Mouse (Mus musculus) limb, embryonic 15.5 days (tissue): Measurements from ENCODE around the gene Erp29. TPM values are rescaled to one million over a fixed set of nuclear protein-coding genes. Genes with fewer than 3 reads are reported as not detected.

ENCODE experiments used
- ATAC-seq: fragments of 200-750 bp; cut with Nextera tagmentation; 2 replicates; pipeline ENCODE4 v1.8.0; 2017; ENCODE audit warnings: low read depth, moderate TSS enrichment; ENCODE audit not compliant: insufficient number of reproducible peaks, low FRiP score, low TSS enrichment
- H3K27ac ChIP-seq: fragments of 300-500 bp; sonication (generic); 2 replicates; pipeline ENCODE4 v1.5.1; 2015; ENCODE audit warnings: moderate library complexity, mild to moderate bottlenecking, inconsistent platforms
- H3K27me3 ChIP-seq: fragments of 300-500 bp; sonication (generic); 2 replicates; pipeline ENCODE4 v1.6.1; 2015; ENCODE audit warnings: inconsistent platforms
- H3K36me3 ChIP-seq: fragments of 300-500 bp; sonication (generic); 2 replicates; pipeline ENCODE4 v1.6.1; 2015; ENCODE audit warnings: inconsistent platforms
- H3K4me1 ChIP-seq: fragments of 300-500 bp; sonication (generic); 2 replicates; pipeline ENCODE4 v1.6.1; 2015; ENCODE audit warnings: inconsistent platforms
- H3K4me2 ChIP-seq: fragments of 300-500 bp; sonication (generic); 2 replicates; pipeline ENCODE4 v1.6.1; 2015; ENCODE audit warnings: mild to moderate bottlenecking, inconsistent platforms
- H3K4me3 ChIP-seq: fragments of 300-500 bp; sonication (generic); 2 replicates; pipeline ENCODE4 v1.5.1; 2015; ENCODE audit warnings: mild to moderate bottlenecking, inconsistent platforms
- H3K9ac ChIP-seq: fragments of 300-500 bp; sonication (generic); 2 replicates; pipeline ENCODE4 v1.6.1; 2015; ENCODE audit warnings: inconsistent platforms
- H3K9me3 ChIP-seq: fragments of 300-500 bp; sonication (generic); 2 replicates; pipeline ENCODE4 v1.6.1; 2016; ENCODE audit warnings: inconsistent platforms
- WGBS: fragments of 180-500 bp; shearing (Covaris S2); methylation state at CpG from one replicate; pipeline ENCODE4 v1.1.7; 2015; 5-methylcytosine and 5-hydroxymethylcytosine counted together
- polyA plus RNA-seq: library from polyadenylated mRNA; unstranded; fragments of >200 nt; fragmentation: Nextera tagmentation; extraction: Ambion mirVana; gene quantifications from 2 replicates; pipeline ENCODE4 v1.2.1, GENCODE M21; 2015

Gene Erp29
- polyA plus RNA-seq, 1 experiment from 2014 or later = 198 TPM

DNA sequence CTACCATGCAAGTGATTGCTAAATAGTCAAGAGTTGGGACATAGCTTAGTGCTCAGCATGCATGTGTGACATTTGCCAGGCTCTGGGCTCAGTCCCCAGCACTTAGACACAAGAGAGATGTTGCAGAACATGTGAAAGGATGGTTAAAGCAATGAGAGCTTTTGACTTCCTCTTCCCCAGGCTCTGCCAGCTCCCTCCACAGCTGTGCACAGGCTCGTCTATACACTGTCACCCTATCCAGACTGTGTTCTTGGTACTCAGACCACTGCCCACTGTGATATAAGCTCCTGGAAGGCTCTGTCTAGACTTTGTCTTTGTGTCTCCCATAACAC is 9.8 kb upstream of the Erp29 start:
- H3K27me3 ChIP-seq = no peaks in the 10 kb centered on the region
- WGBS = 19% methylated on average over 1 of the region's 1 CpGs

DNA sequence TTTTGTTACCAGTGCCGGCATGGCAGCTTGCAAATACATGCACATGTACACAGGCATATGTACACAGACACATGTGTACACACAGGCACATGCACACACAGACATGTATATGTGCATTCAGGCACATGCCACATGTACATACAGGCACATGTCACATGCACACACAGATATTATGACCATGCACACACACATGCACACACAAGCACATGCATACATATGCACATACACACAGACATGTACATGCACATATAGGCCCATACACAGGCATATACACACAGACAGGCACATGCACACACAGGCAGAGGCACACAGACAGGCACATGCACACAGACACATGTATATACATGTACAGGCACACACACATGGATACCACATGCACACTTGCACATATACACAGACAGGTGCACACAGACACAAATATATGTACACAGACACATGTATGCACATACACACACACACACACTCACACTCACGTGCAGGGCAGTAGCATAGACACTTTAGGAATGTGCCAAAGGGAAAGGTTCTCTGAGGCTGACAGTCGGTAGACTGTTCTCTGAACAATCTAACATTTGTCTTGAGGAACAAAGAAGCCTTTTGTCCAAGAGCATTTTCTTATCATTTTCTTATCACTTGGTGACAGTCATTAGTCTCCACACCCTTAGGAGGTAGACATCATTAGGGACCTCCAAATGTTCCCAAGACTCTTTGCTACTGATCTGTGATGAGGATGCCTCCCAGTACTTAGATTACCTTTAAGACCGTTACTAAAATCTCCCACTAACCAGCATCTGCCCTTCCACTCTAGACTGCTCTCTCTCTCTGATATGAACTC is 9.2 kb upstream of the Erp29 start:
- WGBS = 69% methylated on average over 4 of the region's 4 CpGs
- H3K36me3 ChIP-seq = no peaks in the 10 kb centered on the region
- no peak overlapping the region for H3K4me2 ChIP-seq
- no peak overlapping the region for H3K9ac ChIP-seq
- no peaks in the 10 kb centered on the region for H3K27me3 ChIP-seq
- ATAC-seq = no peak
- no peaks in the 10 kb centered on the region for H3K4me1 ChIP-seq
- H3K27ac ChIP-seq = no peak overlapping the region
- no peaks in the 10 kb centered on the region for H3K9me3 ChIP-seq
- no peak overlapping the region for H3K4me3 ChIP-seq

More for the DNA sequence above, 9.8 kb upstream of the Erp29 start:
- Histone ChIP-seq H3K36me3 (no peaks in the 10 kb centered on the region), H3K4me1 (no peaks in the 10 kb centered on the region), H3K9ac (no peak overlapping the region), H3K9me3 (no peaks in the 10 kb centered on the region), H3K4me3 (no peak overlapping the region), H3K4me2 (no peak overlapping the region), H3K27ac (no peak overlapping the region)
- ATAC-seq = no peak

DNA sequence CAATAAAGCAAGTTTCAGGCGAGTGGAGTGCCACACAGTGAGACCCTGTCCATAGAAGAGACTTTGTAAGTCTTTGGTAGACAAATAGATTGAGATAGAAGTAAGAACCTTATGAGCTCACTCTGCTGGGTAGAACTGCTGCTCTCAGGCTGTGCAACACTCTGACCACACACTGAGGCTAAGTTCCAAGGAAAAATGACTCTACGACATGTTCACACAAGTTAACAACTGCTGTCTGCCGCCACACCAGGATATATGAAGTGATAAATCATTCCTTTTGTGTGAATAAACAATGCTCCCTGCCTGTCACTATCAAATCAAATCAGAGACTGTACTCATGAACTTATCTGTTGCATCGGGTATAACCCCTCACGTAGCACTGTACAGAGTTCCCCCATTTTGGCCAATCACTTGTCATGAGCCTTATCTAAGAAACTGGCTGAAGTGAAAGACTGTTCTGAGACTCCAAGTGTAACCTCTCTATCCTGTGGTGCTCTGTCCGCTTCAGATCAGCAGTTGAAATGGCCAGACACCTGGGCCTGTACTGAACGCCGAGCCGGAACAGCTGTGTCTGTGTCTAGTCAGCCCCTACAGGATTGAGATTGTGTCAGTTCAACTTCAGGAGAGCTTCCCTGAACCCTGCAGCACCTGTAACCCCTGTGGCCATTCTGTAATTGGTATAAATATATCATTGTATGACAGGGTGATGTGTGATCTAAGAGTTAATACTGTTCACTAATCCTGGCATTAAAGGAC is 3.4 kb upstream of the Erp29 start:
- Histone ChIP-seq H3K27me3 (no peaks in the 10 kb centered on the region), H3K4me3 (no peak overlapping the region), H3K36me3 (no peaks in the 10 kb centered on the region), H3K27ac (peak overlapping the region; percentile 50; the same call in 1 of the 2 replicates), H3K9ac (no peak overlapping the region), H3K4me1 (peaks cover 26% of the 10 kb centered on the region), H3K4me2 (no peak overlapping the region), H3K9me3 (no peaks in the 10 kb centered on the region)
- no peak for ATAC-seq
- 54% methylated on average over 9 of the region's 9 CpGs for WGBS

DNA sequence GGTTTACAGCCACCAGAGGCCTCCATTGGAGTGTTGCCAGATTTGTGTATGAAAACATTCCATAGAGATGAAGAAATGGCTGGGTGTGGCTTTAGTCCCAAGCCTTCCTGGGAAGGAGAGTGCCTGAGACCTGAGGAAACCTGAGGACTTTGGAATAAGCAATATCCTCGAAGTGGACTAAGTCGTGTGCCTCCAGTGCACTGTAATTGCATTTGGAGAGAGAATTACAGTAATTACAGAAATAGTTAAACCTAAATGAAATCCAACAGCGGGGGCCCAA is 2.1 kb upstream of the Erp29 start:
- WGBS = 60% methylated on average over 3 of the region's 3 CpGs

DNA sequence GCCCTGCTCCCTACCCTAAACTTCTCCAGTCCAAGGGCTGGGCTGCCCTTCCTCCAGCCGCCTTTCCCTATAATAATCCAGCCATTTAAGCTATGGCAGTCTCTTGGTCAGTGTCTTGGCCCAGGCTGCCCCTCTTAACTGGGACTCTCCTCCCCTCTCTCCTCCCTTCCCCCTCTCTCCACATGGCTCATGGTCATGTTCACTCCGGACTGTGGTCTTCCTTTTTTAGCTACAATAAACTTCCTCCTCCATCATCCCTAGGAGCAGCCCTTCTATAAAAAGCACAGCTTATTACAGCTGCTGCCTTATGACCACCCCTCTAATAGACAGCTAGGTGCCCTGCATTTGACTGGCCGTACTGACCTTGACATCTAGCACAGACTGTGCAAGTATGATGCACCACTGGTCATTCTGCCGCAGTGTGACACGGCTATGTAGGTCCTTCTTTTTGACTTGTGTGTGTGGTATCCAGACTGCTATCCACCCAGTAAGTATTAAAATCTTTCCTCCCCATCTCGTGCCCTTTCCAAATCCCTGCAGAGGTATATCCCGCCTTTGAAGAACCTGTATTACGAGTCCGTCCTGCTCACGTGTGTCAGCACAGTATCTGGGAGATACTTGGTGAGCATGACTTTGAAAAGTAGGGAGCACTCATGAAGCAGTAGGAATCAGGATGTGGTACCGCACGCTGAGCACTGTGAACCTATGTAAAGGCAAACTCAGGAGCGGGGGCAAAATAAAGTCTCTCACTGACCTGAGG is 1.6 kb upstream of the Erp29 start:
- 72% methylated on average over 13 of the region's 13 CpGs for WGBS
- Histone ChIP-seq H3K9ac (no peak overlapping the region), H3K36me3 (peaks cover 13% of the 10 kb centered on the region), H3K27me3 (no peaks in the 10 kb centered on the region), H3K4me1 (peaks cover 36% of the 10 kb centered on the region), H3K4me3 (peak overlapping the region; percentile 99; the same call in 1 of the 2 replicates), H3K27ac (peak overlapping the region; percentile 95), H3K9me3 (no peaks in the 10 kb centered on the region), H3K4me2 (peak overlapping the region; percentile 85; the same call in 1 of the 2 replicates)
- no peak for ATAC-seq

More for the DNA sequence above, 2.1 kb upstream of the Erp29 start:
- Histone ChIP-seq H3K9me3 (no peaks in the 10 kb centered on the region), H3K36me3 (peaks cover 8% of the 10 kb centered on the region; the same call in 1 of the 2 replicates), H3K4me2 (no peak overlapping the region), H3K4me1 (peaks cover 36% of the 10 kb centered on the region), H3K4me3 (no peak overlapping the region), H3K9ac (no peak overlapping the region), H3K27ac (peak overlapping the region; percentile 95), H3K27me3 (no peaks in the 10 kb centered on the region)
- ATAC-seq = no peak

DNA sequence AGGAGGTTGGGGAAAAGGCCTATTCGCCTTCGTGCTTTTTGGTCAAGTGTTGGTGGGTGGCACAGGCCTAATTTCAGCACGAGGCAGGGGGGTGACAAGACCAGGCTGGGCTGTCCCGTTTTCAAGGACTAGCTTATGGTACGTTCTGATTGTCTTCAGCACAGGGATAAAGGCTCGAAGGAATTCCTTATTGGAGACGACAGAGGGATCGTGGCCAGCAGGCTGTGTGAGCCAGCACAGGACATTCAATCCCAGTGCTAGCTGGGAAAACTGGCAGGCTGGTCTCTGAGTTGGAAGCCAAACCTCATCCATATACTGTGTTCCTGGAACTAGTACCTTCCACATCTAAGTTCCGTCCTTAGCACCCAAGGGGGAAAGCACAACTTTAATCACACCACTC is 600 bp upstream of the Erp29 start:
- H3K27ac ChIP-seq = peak overlapping the region; percentile 95
- H3K4me3 ChIP-seq = peak overlapping the region; percentile 99
- ATAC-seq = peak; percentile 1; the same call in 1 of the 2 replicates
- WGBS = 3% methylated on average over 9 of the region's 9 CpGs
- H3K27me3 ChIP-seq = no peaks in the 10 kb centered on the region
- H3K9me3 ChIP-seq = no peaks in the 10 kb centered on the region
- peaks cover 36% of the 10 kb centered on the region for H3K4me1 ChIP-seq
- H3K36me3 ChIP-seq = peaks cover 23% of the 10 kb centered on the region
- H3K9ac ChIP-seq = peak overlapping the region; percentile 96
- peak overlapping the region; percentile 85 for H3K4me2 ChIP-seq

DNA sequence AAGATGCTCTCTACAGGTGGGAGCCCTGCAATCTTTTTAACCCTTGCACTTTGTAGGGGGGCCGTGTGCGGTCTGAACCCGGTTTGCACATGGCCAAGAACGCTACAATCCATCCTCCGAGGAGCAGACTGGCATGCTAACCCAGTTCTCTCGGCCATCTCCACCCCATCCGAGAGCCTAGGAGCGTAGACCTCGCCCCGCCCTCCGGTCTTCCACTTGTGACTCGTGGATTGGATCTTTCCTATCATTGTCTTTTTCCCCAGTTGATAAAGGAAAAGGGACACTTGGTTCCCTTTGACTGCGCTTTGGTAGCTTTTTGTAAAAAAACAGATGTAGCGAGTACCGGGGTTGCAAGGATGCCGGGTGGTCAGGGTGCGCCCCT is 671 bp downstream of the Erp29 start, which contains the start of gene Tmem116:
Tmem116 (plus strand) TSS at position 250 of the 382 bp plus-strand sequence.
- peak within 1 kb of the TSS; percentile 99 for H3K4me3 ChIP-seq
- H3K27me3 ChIP-seq = no peaks in the 10 kb centered on the region
- H3K9me3 ChIP-seq = no peaks in the 10 kb centered on the region
- H3K9ac ChIP-seq = peak within 1 kb of the TSS; percentile 96
- H3K4me1 ChIP-seq = peaks cover 36% of the 10 kb centered on the region
- peak within 1 kb of the TSS; percentile 95 for H3K27ac ChIP-seq
- WGBS = under 1% methylated on average over 17 of the region's 17 CpGs
- peaks cover 35% of the 10 kb centered on the region for H3K36me3 ChIP-seq
- ATAC-seq = no peak
- H3K4me2 ChIP-seq = peak within 1 kb of the TSS; percentile 85

DNA sequence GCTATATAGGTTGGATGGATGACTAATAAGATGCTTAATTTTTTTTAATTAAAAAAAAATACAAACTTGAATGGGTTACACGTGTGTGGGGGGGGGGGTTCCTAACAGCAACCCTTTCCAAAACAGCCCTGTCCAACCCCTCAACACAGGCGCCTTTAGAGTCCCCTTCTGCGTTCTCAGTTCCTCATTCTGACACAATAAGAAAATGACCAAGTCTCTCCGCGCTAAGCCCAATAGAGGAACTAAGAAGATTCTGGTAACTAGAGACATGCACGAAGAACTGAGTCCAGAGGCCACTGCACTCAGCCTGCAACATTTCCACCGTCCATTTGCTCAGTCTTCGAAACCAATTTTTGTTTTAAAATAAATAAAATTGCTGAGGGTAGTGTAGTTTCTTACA is 1.1 kb downstream of the Erp29 start:
- Histone ChIP-seq H3K4me1 (peaks cover 36% of the 10 kb centered on the region), H3K36me3 (peaks cover 40% of the 10 kb centered on the region), H3K9me3 (no peaks in the 10 kb centered on the region), H3K27ac (peak overlapping the region; percentile 95; the same call in 1 of the 2 replicates), H3K4me2 (peak overlapping the region; percentile 85), H3K4me3 (peak overlapping the region; percentile 99), H3K9ac (peak overlapping the region; percentile 91), H3K27me3 (no peaks in the 10 kb centered on the region)
- ATAC-seq = no peak
- 22% methylated on average over 8 of the region's 8 CpGs for WGBS

DNA sequence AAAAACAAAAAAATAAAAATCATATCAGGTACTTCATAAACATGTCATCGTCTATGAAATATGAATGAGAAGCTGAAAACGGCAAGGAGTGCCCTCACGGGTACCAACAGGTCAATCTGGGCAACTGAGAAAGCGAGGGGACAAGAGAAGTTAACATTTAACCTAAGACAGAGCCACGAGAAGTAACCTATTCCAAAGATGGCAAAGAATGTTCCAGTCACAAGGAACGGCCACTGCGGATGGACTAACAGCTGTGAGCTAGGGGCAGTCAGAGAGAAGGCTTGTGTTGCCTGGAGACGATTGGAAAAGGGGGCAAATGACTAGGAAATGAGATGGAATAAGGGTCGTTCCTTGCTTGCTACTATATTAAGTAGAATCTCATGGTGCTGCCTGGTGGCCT is 1.8 kb downstream of the Erp29 start:
- no peak for ATAC-seq
- 72% methylated on average over 9 of the region's 9 CpGs for WGBS
- Histone ChIP-seq H3K27me3 (no peaks in the 10 kb centered on the region), H3K9me3 (no peaks in the 10 kb centered on the region), H3K36me3 (peaks cover 47% of the 10 kb centered on the region), H3K4me1 (peaks cover 36% of the 10 kb centered on the region), H3K9ac (no peak overlapping the region), H3K27ac (no peak overlapping the region), H3K4me3 (no peak overlapping the region), H3K4me2 (no peak overlapping the region)

DNA sequence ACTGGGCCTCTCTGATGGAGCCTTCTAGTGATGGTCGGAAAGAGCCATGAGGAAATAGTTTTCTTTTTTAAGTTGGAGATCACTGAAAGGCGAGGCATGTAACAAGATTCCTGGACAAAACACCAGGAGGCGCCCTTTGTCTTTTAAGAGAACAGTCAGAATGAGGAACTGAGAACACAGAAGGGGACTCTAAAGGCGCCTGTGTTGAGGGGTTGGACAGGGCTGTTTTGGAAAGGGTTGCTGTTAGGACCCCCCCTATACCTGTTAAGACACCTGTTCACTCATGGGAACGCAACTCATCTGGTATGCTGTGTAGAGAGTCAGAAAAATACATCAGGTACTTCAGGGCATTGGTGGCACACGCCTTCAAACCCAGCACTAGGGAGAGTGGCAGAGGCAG is 2.3 kb downstream of the Erp29 start:
- Histone ChIP-seq H3K4me3 (no peak overlapping the region), H3K4me2 (no peak overlapping the region), H3K36me3 (peaks cover 52% of the 10 kb centered on the region), H3K9ac (no peak overlapping the region), H3K27ac (no peak overlapping the region), H3K27me3 (no peaks in the 10 kb centered on the region), H3K9me3 (no peaks in the 10 kb centered on the region), H3K4me1 (peaks cover 36% of the 10 kb centered on the region)
- ATAC-seq = no peak
- WGBS = 68% methylated on average over 6 of the region's 6 CpGs

DNA sequence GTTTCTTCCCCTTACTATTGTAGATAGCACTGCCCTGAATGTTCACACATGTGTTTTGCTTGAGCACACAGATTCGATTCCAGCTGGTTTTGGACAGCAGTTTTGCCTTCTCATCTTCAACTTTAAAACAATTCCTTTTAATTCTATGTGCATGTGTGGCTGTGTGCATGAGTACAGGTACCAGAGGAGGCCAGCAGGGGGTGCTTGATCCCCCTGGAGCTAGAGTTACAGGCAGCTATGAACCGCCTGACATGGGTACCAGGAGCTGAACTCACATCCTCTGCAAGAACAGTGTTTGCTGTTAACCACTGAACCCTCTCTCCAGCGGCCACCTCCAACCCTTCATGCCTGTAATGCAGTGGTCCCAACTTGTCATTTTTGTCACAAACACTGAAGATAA is 3.9 kb downstream of the Erp29 start:
- WGBS = 94% methylated on average over 3 of the region's 3 CpGs
- Histone ChIP-seq H3K27ac (no peak overlapping the region), H3K36me3 (peaks cover 67% of the 10 kb centered on the region), H3K4me1 (peaks cover 23% of the 10 kb centered on the region), H3K9me3 (no peaks in the 10 kb centered on the region), H3K9ac (no peak overlapping the region), H3K4me2 (no peak overlapping the region), H3K27me3 (no peaks in the 10 kb centered on the region), H3K4me3 (no peak overlapping the region)
- no peak for ATAC-seq

DNA sequence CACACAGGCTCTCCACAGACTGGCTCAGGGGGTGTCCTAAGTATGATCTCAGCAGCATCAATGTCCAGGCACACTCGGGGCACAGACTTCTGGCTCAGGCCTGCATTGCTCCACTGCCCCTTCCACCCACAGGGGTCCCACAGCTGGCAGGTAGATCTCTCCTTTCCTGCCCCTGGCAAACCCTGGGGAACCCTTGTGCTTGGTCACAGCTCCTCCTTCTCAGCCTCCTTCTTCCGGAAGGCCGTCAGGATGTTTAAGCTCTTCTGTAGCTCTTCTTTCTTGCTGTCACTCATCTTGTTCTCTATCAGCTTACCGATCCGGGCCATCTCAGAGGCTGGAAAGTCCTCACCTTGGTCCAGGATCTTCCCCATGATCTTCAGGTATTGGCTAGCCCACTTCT is 7.4 kb downstream of the Erp29 start:
- Histone ChIP-seq H3K27me3 (no peaks in the 10 kb centered on the region), H3K4me2 (no peak overlapping the region), H3K9me3 (no peaks in the 10 kb centered on the region), H3K27ac (no peak overlapping the region), H3K4me1 (peaks cover 2% of the 10 kb centered on the region; the same call in 1 of the 2 replicates), H3K4me3 (no peak overlapping the region), H3K36me3 (peaks cover 96% of the 10 kb centered on the region), H3K9ac (no peak overlapping the region)
- no peak for ATAC-seq
- WGBS = 91% methylated on average over 5 of the region's 5 CpGs
